Mouse (Mus musculus): ENCODE measurements around the gene Ascc3. TPM values are rescaled to one million over a fixed set of nuclear protein-coding genes. Genes with fewer than 3 reads are reported as not detected.

The Ascc3 gene
- total RNA-seq, 2 experiments from 2014 or later = 10.4 to 12.1 TPM

DNA sequence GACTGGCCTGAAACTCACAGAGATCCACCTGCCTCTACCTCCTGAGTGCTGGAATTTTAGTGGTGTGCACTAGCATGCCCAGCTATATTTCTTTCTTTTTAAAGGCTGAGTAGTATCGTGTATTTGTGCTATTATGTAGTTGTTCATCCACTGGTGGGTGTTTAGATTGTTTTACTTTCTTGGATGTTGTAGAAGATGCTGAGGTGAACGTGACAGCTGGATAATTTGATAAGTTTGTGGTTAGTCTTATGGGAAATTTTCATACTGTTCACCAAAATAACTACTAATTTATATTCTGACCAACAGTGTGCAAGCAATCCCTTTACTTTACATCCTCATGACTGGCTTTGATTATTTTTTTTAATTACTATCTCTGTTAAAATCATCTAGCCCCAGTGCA lies 169.6 kb downstream of the Ascc3 start:
- DNase-seq (ENCODE audit: low spot score) = no peak

- no peak for DNase-seq (ENCODE audit: low spot score)
These were observed 170.5 kb downstream of the Ascc3 start for GRCm38 (mm10) chr10:50762984-50763383.

DNA sequence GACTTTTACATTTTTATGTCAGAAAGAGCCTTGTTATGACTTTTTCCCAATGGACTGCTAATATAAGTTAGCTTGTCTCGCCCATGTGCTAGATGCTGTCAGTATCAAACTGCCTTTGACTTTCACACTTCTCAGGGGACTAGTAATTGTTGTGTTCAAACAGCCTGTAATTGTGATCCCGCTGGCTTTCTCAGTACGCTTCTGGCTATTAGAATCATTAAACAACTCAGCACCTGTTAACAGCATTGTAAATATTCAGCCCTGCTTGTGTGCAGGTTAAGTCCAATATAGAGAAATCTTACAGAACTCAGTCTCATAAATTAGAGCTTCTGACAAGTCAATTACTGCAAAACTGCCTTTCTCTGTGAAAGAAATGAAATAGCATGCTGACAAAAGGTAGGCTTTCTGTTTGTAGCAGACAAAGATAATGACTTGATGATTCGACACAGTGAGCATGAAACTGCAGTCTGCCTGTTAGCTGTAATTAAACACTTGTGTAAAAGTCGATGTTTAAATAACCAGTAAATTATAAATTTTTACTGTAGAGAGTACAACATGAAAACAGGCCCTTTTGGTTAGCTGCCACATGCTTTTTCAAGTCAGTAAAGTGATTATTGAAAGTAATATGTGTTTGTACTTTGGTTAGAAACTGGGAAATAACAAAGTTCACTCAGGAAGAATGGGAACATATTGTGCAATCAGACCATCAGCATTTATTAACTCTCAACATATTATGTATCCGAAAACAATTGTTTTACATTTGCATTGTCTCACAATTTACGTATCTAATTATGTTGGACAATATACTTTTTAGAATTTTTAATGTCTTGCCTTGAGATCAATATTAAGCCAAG lies 171.2 kb downstream of the Ascc3 start:
- no peak for DNase-seq (ENCODE audit: low spot score)

GRCm38 (mm10) chr10:50772811-50773210 lies 180.3 kb downstream of the Ascc3 start:
- DNase-seq (ENCODE audit: low spot score) = no peak

- no peak for DNase-seq (ENCODE audit: low spot score)
These were observed 181.4 kb downstream of the Ascc3 start for GRCm38 (mm10) chr10:50773846-50774245.

DNA sequence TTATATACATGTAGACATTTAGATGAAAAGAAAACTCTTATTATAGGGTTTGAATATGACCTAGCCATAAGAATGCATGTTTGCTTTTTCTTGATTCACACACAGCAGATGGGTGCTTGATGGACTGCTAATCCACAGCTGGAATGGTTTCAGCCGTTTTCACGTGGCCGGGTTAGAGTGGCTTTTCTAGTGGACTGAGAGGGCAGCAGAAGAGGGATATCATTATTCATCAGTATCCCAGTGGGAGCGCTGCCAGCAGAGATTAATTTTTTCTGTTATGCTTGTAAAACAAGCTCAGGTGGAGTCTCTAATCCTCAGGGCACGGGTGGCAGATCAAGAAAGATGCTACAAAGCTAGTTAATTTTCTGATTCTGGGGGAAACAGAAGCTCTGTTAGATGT lies 200.4 kb downstream of the Ascc3 start:
- DNase-seq (ENCODE audit: low spot score) = no peak

- DNase-seq (ENCODE audit: low spot score) = no peak
These were observed 209.1 kb downstream of the Ascc3 start for GRCm38 (mm10) chr10:50801594-50801993.

DNA sequence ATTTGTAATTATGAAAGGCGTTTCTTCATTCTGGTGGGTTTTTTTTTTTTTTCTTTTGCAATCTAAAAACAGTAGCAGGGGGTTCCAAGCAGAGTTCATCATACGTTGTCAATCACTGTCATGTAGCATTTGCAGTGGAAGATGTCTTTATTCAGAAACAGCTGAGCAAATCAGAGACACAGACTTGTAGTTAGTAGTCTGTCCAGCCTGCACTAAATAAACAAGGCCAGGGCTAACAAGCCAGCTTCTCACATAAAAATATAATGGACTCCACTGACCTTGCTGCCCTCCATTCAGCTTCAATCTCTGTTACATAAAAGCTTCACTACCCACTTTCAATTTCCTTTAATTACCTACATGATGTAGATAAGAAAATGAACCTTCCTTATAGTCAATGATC lies 209.9 kb downstream of the Ascc3 start:
- no peak for DNase-seq (ENCODE audit: low spot score)

DNA sequence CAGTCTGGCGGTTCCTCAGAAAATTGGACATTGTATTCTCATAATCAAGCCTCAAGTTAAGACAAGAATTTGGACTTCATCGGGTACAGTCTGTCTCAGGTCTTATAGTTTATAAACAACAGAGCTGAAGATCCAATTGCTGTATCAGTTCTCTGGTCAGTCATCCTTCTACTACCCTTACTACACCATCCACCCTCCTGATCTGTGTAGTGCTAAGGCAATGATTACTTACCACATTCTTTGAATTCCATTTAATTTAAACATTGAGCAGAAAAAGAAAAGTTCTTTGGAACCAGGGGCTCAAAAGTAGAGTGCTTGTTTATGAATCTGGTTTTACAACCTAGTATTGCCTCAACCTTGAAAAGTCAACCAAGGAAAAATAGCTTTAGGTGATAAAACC lies 213.7 kb downstream of the Ascc3 start:
- DNase-seq (ENCODE audit: low spot score) = no peak

- DNase-seq (ENCODE audit: low spot score) = no peak
These were observed 229.9 kb downstream of the Ascc3 start for GRCm38 (mm10) chr10:50822363-50822762.

- DNase-seq (ENCODE audit: low spot score) = no peak
These were observed 234.4 kb downstream of the Ascc3 start for GRCm38 (mm10) chr10:50826829-50827228.

GRCm38 (mm10) chr10:50834533-50834932 lies 242.1 kb downstream of the Ascc3 start:
- no peak for DNase-seq (ENCODE audit: low spot score)

DNA sequence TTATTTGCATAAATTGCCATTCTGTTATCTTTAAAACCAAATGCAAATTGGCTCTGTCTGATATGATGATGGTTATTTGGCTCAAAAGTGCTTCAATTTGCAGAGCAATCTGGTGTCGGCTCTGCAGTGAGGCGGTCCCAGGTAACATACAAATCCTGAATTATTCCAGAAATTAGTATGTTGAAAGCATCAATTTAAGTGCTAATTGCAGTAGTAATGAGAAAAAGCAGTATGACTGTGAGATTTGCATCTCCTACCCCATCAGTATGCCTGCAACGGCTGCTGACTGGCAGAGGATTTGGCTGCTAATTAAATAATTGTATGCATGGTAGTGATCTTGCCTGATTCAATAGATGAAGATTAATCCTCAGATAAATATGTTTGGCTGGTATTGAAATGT lies 250.9 kb downstream of the Ascc3 start:
- no peak for DNase-seq (ENCODE audit: low spot score)

DNA sequence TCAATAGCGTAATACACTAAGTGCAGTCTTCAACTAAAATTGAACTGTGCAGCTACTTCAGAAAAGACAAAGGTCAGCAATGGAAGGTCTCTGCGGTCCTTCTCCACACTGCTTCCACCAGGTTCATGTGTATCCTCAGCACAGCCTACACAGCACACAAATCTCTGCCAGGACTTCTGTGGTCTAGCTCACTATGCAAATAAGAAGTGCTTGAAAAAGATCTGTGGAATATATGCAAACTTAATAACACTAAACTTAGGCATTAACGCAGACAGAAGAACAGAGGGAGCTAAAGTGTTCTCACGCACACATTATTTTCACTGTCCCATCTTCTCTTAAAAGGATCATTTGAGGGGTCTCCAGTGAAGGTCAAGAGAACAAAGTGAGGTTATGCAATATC lies 275.7 kb downstream of the Ascc3 start:
- DNase-seq (ENCODE audit: low spot score) = no peak

- DNase-seq (ENCODE audit: low spot score) = no peak
These were observed 284.5 kb downstream of the Ascc3 start for GRCm38 (mm10) chr10:50876952-50877351.

GRCm38 (mm10) chr10:50881476-50882069 lies 289.1 kb downstream of the Ascc3 start:
- DNase-seq (ENCODE audit: low spot score) = no peak

DNA sequence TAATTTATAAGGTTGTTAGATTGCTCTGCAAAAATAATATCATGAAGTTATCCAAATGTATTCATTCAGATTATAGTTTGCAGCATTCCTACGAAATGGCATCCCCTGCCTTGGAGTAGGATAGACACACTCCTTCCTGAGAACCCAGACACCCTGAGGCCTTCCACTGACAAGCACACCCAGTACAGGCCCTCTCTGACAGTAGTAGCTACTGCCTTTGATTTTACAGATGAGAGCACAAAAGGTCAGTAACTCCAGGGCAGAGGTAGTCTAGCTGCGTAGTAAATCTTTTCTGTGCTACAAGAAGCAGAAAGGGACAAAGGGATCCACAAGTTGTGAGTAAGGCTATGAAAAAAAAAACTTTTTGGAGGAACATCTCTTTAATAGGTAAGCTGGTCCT lies 289.9 kb downstream of the Ascc3 start:
- no peak for DNase-seq (ENCODE audit: low spot score)

- no peak for DNase-seq (ENCODE audit: low spot score)
These were observed 293.8 kb downstream of the Ascc3 start for GRCm38 (mm10) chr10:50886305-50886704.

- no peak for DNase-seq (ENCODE audit: low spot score)
These were observed 298.2 kb downstream of the Ascc3 start for GRCm38 (mm10) chr10:50890621-50891020.

GRCm38 (mm10) chr10:50891876-50892711 lies 299.6 kb downstream of the Ascc3 start:
- no peak for DNase-seq (ENCODE audit: low spot score)

- DNase-seq (ENCODE audit: low spot score) = no peak
These were observed 300.4 kb downstream of the Ascc3 start for GRCm38 (mm10) chr10:50892751-50893320.

GRCm38 (mm10) chr10:50893546-50893945 lies 301.1 kb downstream of the Ascc3 start:
- no peak for DNase-seq (ENCODE audit: low spot score)

All from gastrocnemius, adult 18-20 months (tissue).